Mouse (Mus musculus): Measurements from ENCODE around the gene Slc15a1.
"Not testable (repeated sequence)": the region's sequence is repeated elsewhere in the genome, so short reads cannot be mapped to it uniquely, and the experiment has no call there.

Gene Slc15a1

GRCm38 (mm10) chr14:121450504-121451423, 54.3 kb downstream of the Slc15a1 start:
- peak; percentile 48 to 49 for DNase-seq

GRCm38 (mm10) chr14:121446951-121447350, 58.1 kb downstream of the Slc15a1 start:
- DNase-seq: peak; percentile 21 to 39

- DNase-seq: peak; percentile 8 to 19
Measured at GRCm38 (mm10) chr14:121445194-121445593, 59.9 kb downstream of the Slc15a1 start.

GRCm38 (mm10) chr14:121440807-121441206, 64.2 kb downstream of the Slc15a1 start:
- DNase-seq: no peak

- no peak for DNase-seq
Measured at GRCm38 (mm10) chr14:121437026-121437425, 68.0 kb downstream of the Slc15a1 start.

GRCm38 (mm10) chr14:121436455-121436854, 68.6 kb downstream of the Slc15a1 start:
- no peak for DNase-seq

- DNase-seq: no peak
Measured at GRCm38 (mm10) chr14:121435794-121436193, 69.3 kb downstream of the Slc15a1 start.

- no peak for DNase-seq
Measured at GRCm38 (mm10) chr14:121431261-121431660, 73.8 kb downstream of the Slc15a1 start.

- DNase-seq: no peak
Measured at GRCm38 (mm10) chr14:121429854-121430535, 75.1 kb downstream of the Slc15a1 start.

GRCm38 (mm10) chr14:121428148-121428547, 76.9 kb downstream of the Slc15a1 start:
- DNase-seq: no peak

- no peak for DNase-seq
Measured at GRCm38 (mm10) chr14:121426743-121427142, 78.3 kb downstream of the Slc15a1 start.

GRCm38 (mm10) chr14:121425004-121425793, 79.9 kb downstream of the Slc15a1 start:
- DNase-seq: no peak

GRCm38 (mm10) chr14:121423341-121423751, 81.7 kb downstream of the Slc15a1 start:
- no peak for DNase-seq

- no peak for DNase-seq
Measured at GRCm38 (mm10) chr14:121422664-121423340, 82.2 kb downstream of the Slc15a1 start.

- no peak for DNase-seq
Measured at GRCm38 (mm10) chr14:121422000-121422399, 83.1 kb downstream of the Slc15a1 start.

GRCm38 (mm10) chr14:121417594-121417993, 87.5 kb downstream of the Slc15a1 start:
- DNase-seq: no peak

GRCm38 (mm10) chr14:121416626-121417319, 88.3 kb downstream of the Slc15a1 start:
- DNase-seq: no peak

- DNase-seq: no peak
Measured at GRCm38 (mm10) chr14:121414635-121415241, 90.3 kb downstream of the Slc15a1 start.

GRCm38 (mm10) chr14:121413726-121414125, 91.3 kb downstream of the Slc15a1 start:
- not testable (repeated sequence) for DNase-seq
